Mouse (Mus musculus) forebrain, embryonic 11.5 days (tissue): ENCODE data around the gene Pold3. TPM values are rescaled to one million over a fixed set of nuclear protein-coding genes. Genes with fewer than 3 reads are reported as not detected.

Experiments used
- ATAC-seq: fragments of 200-750 bp; cut with Nextera tagmentation; replicated peaks from 2 replicates; pipeline ENCODE4 v1.8.0; 2017; ENCODE audit warnings: moderate TSS enrichment; ENCODE audit not compliant: low FRiP score
- DNase-seq: peaks from one replicate; pipeline ENCODE4 v3.0.0-alpha.2; 2017; ENCODE audit warnings: low spot score
- H3K27ac ChIP-seq: fragments of 300-500 bp; sonication (generic); 2 replicates; pipeline ENCODE4 v1.5.1; 2014; ENCODE audit warnings: low read depth, low read length
- H3K27me3 ChIP-seq: fragments of 300-500 bp; sonication (generic); 2 replicates; pipeline ENCODE4 v1.6.1; 2014; ENCODE audit warnings: mild to moderate bottlenecking, low read length, mixed read lengths; ENCODE audit not compliant: control insufficient read depth, insufficient read depth
- H3K36me3 ChIP-seq: fragments of 300-500 bp; sonication (generic); 2 replicates; pipeline ENCODE4 v1.6.1; 2014; ENCODE audit warnings: mild to moderate bottlenecking, low read length, moderate library complexity, mixed read lengths; ENCODE audit not compliant: control insufficient read depth, insufficient read depth
- H3K4me1 ChIP-seq: fragments of 300-500 bp; sonication (generic); replicated peaks from 2 replicates; pipeline ENCODE4 v1.6.1; 2014; ENCODE audit warnings: low read length, mixed read lengths; ENCODE audit not compliant: control insufficient read depth, insufficient read depth
- H3K4me2 ChIP-seq: fragments of 300-500 bp; sonication (generic); 2 replicates; pipeline ENCODE4 v1.6.1; 2014; ENCODE audit warnings: low read depth, mild to moderate bottlenecking, low read length, moderate library complexity, mixed read lengths; ENCODE audit not compliant: severe bottlenecking
- H3K4me3 ChIP-seq: fragments of 300-500 bp; sonication (generic); 2 replicates; pipeline ENCODE4 v1.5.1; 2014; ENCODE audit warnings: low read depth, low read length
- H3K9ac ChIP-seq: fragments of 300-500 bp; sonication (generic); 2 replicates; pipeline ENCODE4 v1.6.1; 2014; ENCODE audit warnings: low read length
- H3K9me3 ChIP-seq: fragments of 300-500 bp; sonication (generic); 2 replicates; pipeline ENCODE4 v1.6.1; 2016; ENCODE audit warnings: low read length, mixed read lengths; ENCODE audit not compliant: control insufficient read depth
- WGBS: fragments of 180-500 bp; shearing (Covaris S2); extraction: QIAGEN DNeasy Blood & Tissue Kit; methylation state at CpG from one replicate; pipeline ENCODE4 v1.1.7; 2014; 5-methylcytosine and 5-hydroxymethylcytosine counted together
- polyA plus RNA-seq: library from polyadenylated mRNA; unstranded; fragments of >200 nt; fragmentation: Nextera tagmentation; extraction: Ambion mirVana; gene quantifications from 2 replicates; pipeline ENCODE4 v1.2.1, GENCODE M21; 2014

The Pold3 gene
- polyA plus RNA-seq, 1 experiment from 2014 or later: 121 TPM

DNA sequence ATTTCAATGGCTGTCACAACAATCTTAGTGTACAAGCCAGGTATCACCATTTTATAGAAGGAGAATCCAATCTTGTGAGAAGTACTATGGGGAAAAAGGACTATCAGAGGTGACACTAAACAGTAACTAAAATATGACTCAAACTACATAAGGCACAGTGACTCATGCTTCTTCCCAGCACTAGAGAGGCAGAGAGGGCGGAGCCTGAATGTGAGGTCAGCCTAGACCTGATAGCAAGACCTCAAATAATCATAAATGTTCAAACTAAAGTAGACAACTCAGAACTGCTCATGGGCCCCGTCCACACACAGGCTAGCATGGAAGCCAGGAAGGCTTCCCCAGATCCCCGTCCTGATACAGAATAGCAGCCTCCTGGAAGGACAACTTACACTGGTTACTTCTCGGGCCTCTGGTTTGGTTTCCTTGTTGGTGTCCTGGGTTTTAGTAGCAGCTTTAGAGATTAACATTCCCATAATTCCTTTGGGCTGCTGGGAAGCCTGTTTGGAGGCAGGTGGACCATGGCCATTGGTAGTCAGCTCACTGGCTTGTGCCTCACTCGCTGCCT, 21.3 kb downstream of the Pold3 start:
- ATAC-seq (no peak), DNase-seq (peak; percentile 11)
- Histone ChIP-seq H3K27ac (no peak overlapping the region), H3K4me2 (no peak overlapping the region), H3K36me3 (peaks cover 10% of the 10 kb centered on the region; the same call in 1 of the 2 replicates), H3K9me3 (no peaks in the 10 kb centered on the region), H3K27me3 (no peaks in the 10 kb centered on the region), H3K9ac (no peak overlapping the region), H3K4me3 (no peak overlapping the region), H3K4me1 (no peaks in the 10 kb centered on the region)
- WGBS: 90% methylated on average over 5 of the region's 5 CpGs

DNA sequence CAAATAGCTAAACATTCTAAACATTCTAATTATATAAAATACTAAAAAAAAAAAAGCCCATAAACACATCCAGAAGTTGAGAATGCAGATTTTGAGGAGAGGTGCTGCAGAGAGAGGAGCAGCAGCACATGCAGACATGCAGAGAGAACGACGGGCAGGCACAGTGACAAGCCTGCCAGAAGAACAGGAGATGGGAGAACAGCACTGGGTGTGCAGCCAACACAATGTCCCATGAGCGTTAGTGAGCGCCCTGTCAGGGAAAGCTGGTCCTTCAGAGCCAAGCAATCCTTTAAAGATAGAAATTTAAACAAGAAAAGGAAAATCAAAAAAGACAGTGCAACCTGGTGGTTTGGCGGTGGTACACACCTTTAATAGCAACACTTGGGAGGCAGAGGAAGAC, 34.5 kb downstream of the Pold3 start:
- Histone ChIP-seq H3K4me1 (no peaks in the 10 kb centered on the region), H3K36me3 (peaks cover 31% of the 10 kb centered on the region), H3K9ac (no peak overlapping the region), H3K9me3 (no peaks in the 10 kb centered on the region; the same call in 1 of the 2 replicates), H3K27me3 (no peaks in the 10 kb centered on the region), H3K4me3 (no peak overlapping the region), H3K27ac (no peak overlapping the region), H3K4me2 (no peak overlapping the region)
- 91% methylated on average over 5 of the region's 5 CpGs for WGBS
- ATAC-seq: no peak
- DNase-seq: no peak

DNA sequence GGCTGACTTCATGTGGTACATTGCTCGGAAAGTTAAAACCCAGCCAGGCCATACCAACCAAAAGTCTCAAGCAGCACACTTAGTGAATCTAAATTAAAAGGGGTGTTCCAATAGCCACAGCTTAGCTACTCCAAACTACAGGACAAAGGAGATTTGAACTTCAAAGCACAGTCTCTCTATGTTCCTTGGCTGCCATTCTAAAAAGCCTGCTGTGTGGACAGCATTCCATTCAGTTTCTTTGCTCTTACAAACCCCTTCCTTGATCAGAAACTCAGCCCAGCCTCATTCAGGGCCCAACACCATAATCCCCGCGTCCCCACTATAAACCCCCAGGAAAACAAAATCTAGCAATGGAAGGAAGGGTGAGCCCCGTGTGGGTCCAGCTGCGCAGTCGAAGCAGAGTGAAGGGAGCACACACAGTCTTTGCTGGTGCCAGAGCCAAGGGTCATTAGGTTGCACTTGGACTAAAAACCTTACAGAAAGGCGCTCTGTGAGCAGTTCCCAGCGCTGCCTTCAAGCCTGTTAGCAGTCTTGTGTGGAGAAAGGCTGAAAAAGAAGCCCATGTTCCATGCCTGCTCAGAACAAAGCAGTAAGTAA, 35.1 kb downstream of the Pold3 start:
- Histone ChIP-seq H3K4me2 (no peak overlapping the region), H3K4me1 (no peaks in the 10 kb centered on the region), H3K36me3 (peaks cover 31% of the 10 kb centered on the region), H3K27me3 (no peaks in the 10 kb centered on the region), H3K9ac (no peak overlapping the region), H3K27ac (peak overlapping the region; percentile 18; the same call in 1 of the 2 replicates), H3K9me3 (no peaks in the 10 kb centered on the region; the same call in 1 of the 2 replicates), H3K4me3 (no peak overlapping the region)
- ATAC-seq: peak; percentile 53; the same call in 1 of the 2 replicates
- DNase-seq: no peak
- 38% methylated on average over 8 of the region's 8 CpGs for whole genome bisulfite sequencing

DNA sequence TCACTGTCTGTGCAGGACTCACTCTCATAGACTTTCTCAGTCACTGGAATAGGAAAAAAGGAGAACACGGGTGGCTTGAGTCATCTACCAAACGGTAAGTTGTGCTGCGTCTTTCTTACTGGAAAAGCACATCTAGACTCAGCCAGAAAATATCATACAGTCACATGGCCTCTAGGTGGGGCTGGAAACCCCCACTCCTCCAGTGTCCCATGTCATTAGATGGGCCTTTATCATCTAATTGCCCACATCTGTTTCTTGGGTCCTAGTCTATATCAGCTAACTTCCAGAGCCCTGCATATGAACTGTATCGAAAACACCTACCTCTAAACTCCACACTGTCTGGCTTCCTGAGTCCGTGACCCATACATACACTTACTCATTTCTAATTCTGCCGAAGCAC, 37.6 kb downstream of the Pold3 start:
- 90% methylated on average over 6 of the region's 6 CpGs for WGBS
- no peak overlapping the region for H3K27ac ChIP-seq
- H3K9me3 ChIP-seq: no peaks in the 10 kb centered on the region
- H3K4me3 ChIP-seq: no peak overlapping the region
- no peak overlapping the region for H3K4me2 ChIP-seq
- peaks cover 14% of the 10 kb centered on the region for H3K36me3 ChIP-seq
- H3K9ac ChIP-seq: no peak overlapping the region
- no peak for ATAC-seq
- no peaks in the 10 kb centered on the region for H3K4me1 ChIP-seq
- H3K27me3 ChIP-seq: no peaks in the 10 kb centered on the region
- DNase-seq: no peak

DNA sequence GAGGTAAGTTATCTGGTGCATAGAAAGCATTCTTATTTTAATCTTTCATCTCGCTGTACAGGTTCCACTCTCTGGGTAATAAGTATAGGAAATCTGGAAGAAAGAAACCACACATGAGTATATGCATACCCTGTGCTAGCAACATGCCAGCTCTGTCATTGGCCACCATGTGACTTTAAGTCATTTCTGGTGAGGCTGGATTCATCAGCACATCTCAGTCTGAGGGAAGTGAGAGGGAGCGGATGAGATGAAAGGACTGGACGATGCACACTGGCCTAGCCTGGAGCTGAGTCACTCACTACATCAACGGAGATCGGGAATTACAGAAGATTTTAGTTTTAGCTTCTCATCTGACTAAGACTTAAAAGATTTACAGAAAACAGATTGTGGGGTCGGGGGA, 38.5 kb downstream of the Pold3 start:
- Histone ChIP-seq H3K36me3 (peaks cover 13% of the 10 kb centered on the region), H3K9me3 (no peaks in the 10 kb centered on the region), H3K4me2 (no peak overlapping the region), H3K27ac (no peak overlapping the region), H3K9ac (no peak overlapping the region), H3K27me3 (no peaks in the 10 kb centered on the region), H3K4me3 (no peak overlapping the region), H3K4me1 (no peaks in the 10 kb centered on the region)
- no peak for ATAC-seq
- WGBS: 94% methylated on average over 6 of the region's 6 CpGs
- no peak for DNase-seq

DNA sequence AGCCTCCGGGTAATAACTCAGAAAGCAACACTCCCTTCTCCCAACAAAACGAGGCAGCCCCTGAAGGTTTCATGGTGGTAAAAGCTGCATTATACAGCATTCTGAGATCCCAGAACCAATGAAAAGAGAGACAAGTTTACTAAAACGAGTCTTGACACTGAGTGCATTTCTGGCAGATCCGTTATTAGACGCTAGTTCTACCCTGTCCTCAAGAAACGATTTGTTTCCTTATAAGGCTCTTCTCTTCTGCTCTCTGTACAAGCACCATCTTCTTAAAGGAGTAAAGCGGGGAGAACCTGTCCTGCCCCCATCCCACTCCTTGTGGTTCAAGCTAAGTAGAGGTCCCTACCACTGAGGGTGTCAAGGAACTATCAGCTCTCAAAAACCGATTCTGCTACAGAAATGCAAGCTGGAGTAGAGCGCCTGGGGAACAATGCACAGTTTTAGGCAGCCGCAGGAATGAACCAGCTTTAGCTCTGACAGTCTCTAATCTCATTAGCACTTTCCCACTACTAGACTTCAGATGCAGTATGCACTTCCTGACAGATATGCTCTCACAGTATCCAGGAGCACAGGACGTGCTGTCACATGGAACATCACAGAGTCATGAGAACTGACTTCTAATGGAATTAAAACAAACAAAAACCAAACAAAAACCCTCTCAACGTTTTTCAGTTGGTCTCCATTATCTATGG, 41.1 kb downstream of the Pold3 start:
- no peak for ATAC-seq
- Histone ChIP-seq H3K27me3 (no peaks in the 10 kb centered on the region), H3K27ac (no peak overlapping the region), H3K4me2 (no peak overlapping the region), H3K9ac (no peak overlapping the region), H3K4me1 (no peaks in the 10 kb centered on the region), H3K9me3 (no peaks in the 10 kb centered on the region), H3K36me3 (peaks cover 10% of the 10 kb centered on the region), H3K4me3 (no peak overlapping the region)
- DNase-seq: no peak
- 71% methylated on average over 12 of the region's 12 CpGs for WGBS

DNA sequence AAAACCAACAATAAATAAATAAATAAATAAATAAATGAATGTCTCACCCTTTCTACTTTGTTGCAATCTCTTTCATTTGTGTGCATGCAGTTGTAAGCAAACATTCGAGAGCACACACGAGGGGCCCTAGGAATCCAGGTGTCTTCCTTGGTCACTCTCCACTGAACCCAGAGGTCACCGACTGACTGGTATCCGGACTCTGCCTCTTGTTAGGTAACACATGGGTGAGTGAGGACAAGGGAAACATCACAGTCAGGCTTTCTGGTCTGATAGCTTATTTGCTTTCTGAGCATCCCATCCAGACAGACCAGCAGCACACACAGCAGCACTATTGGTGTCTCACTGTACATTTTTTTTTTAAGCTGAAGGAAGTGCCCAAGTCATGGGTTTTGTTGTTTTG, 44.3 kb downstream of the Pold3 start:
- H3K4me3 ChIP-seq: no peak overlapping the region
- ATAC-seq (no peak), DNase-seq (no peak)
- 92% methylated on average over 4 of the region's 4 CpGs for WGBS
- no peaks in the 10 kb centered on the region for H3K4me1 ChIP-seq
- H3K36me3 ChIP-seq: no peaks in the 10 kb centered on the region; the same call in 1 of the 2 replicates
- H3K27me3 ChIP-seq: no peaks in the 10 kb centered on the region
- no peak overlapping the region for H3K4me2 ChIP-seq
- H3K27ac ChIP-seq: no peak overlapping the region
- H3K9me3 ChIP-seq: no peaks in the 10 kb centered on the region
- H3K9ac ChIP-seq: no peak overlapping the region

DNA sequence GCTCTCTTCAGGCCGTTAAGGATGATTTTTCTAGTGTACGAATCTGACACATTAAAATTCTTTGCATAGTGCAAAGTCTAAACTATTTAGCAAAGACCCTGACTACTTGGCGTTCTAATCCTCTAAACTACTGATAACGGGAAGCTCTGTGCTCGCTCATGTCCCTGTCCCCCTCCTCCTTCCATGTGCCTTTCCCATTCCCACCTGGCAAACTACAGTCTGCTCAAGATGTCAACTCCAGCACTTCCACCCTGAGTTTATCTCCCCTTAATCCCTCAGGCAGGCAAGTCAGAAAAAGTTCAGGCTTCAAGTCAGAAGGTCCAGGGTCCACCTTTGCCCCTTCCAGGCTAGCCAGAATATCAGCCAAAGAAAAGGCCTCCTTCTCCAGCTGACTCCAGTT, 45.1 kb downstream of the Pold3 start:
- WGBS: 88% methylated on average over 5 of the region's 5 CpGs

More for the DNA sequence above, 45.1 kb downstream of the Pold3 start:
- Histone ChIP-seq H3K36me3 (no peaks in the 10 kb centered on the region; the same call in 1 of the 2 replicates), H3K9ac (no peak overlapping the region), H3K27me3 (no peaks in the 10 kb centered on the region), H3K4me3 (no peak overlapping the region), H3K4me2 (no peak overlapping the region), H3K9me3 (no peaks in the 10 kb centered on the region), H3K4me1 (no peaks in the 10 kb centered on the region), H3K27ac (no peak overlapping the region)
- ATAC-seq: no peak
- no peak for DNase-seq
